Mouse (Mus musculus): ENCODE results near the gene Prtn3. TPM values are rescaled to one million over a fixed set of nuclear protein-coding genes. Genes with fewer than 3 reads are reported as not detected.
A peak's percentile ranks its signal among the peaks of the same experiment; 100 is the strongest.

Gene Prtn3
- polyA plus RNA-seq, 1 experiment from 2014 or later = 9.5 TPM

DNA sequence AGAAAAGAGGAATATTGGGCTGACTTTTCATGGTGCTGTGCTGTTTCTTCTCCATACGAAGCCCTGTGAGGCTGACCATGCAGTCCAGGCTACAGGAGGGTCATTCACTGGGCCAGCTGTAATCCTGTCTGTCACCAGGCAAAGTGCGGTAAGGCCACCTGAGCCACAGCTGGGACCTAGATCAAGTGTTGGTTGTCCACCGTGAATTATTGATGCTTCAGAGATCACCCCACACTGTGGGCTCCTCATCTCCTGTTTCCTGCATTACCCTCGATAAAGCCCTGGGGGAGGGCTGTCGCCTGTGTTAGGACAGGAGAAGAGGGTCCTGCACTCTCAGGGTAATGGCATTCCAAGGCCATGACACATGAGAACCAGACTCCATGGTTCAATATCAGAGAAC is 27.7 kb upstream of the Prtn3 start:
- H3K4me1 ChIP-seq = peaks cover 14% of the 10 kb centered on the region
- H3K9me3 ChIP-seq (replicated peaks) = no peaks in the 10 kb centered on the region
- no peak overlapping the region for H3K4me2 ChIP-seq
- H3K27me3 ChIP-seq (replicated peaks) = no peaks in the 10 kb centered on the region
- no peak overlapping the region for H3K4me3 ChIP-seq (replicated peaks)
- WGBS = 62% methylated on average over 5 of the region's 5 CpGs
- no peaks in the 10 kb centered on the region for H3K36me3 ChIP-seq
- H3K27ac ChIP-seq (replicated peaks) = no peak overlapping the region
- ATAC-seq (ENCODE audit: low FRiP score) = no peak
- H3K9ac ChIP-seq (replicated peaks) = no peak overlapping the region

DNA sequence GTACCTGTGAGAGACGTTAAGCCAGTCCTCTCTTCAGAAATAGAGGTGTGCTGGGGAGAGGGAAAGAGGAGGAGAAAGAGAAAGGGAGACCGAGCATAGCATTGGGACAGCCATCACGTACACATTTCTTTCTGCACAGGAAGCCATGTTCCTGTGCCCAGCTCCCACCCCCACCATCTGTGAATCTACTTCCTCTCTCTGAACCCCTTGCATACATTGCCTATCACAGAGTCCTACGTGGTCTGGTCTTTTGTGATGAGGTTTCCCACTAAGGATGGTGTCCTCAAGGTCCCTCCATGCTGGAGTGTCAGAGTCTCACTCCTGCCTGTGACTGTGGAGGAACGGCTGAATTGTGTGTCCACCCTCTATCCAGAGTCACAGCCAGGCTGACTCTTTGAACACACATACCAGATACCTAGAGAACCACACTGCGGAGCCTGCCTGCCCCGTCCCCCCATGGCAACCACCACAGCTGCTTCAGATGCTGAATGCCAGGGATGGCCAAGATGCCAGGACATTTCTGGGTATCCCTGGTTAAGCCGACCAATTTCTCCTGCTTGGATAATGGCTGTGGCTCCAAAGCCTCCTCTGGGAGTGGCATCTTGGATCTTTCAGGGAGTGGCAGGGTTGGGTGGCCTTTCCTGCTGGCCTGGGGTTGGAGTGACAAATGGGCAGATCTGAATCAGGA is 24.2 kb upstream of the Prtn3 start:
- no peak overlapping the region for H3K4me3 ChIP-seq (replicated peaks)
- no peak for ATAC-seq (ENCODE audit: low FRiP score)
- H3K9ac ChIP-seq (replicated peaks) = no peak overlapping the region
- no peak overlapping the region for H3K27ac ChIP-seq (replicated peaks)
- no peaks in the 10 kb centered on the region for H3K9me3 ChIP-seq (replicated peaks)
- no peaks in the 10 kb centered on the region for H3K36me3 ChIP-seq
- H3K27me3 ChIP-seq (replicated peaks) = no peaks in the 10 kb centered on the region
- 85% methylated on average over 8 of the region's 8 CpGs for WGBS
- no peak overlapping the region for H3K4me2 ChIP-seq
- H3K4me1 ChIP-seq = peaks cover 28% of the 10 kb centered on the region

DNA sequence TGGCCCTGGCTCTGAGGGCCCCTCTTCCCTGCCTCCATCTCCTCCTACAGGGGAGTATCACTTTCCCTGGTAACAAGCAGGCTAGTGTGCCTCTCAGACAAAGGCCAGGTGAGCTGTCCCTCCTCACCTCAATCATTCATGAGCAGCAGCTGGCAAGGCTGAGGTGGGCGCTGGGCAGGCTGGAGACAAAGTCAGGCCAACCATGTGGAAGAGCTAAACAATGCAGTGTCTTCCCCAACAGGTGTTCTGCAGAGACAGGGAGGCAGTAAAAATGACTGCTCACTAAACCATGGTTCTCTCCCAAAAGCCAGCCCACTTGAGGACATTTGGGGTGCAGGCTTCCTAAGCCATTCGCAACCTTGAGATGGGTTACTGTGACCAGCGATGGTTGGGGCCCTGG is 22.6 kb upstream of the Prtn3 start:
- Histone ChIP-seq H3K4me3 (replicated peaks) (no peak overlapping the region), H3K27ac (replicated peaks) (peak overlapping the region; percentile 99), H3K9me3 (replicated peaks) (no peaks in the 10 kb centered on the region), H3K36me3 (no peaks in the 10 kb centered on the region), H3K4me1 (peaks cover 41% of the 10 kb centered on the region), H3K27me3 (replicated peaks) (no peaks in the 10 kb centered on the region), H3K4me2 (peak overlapping the region; percentile 81; the same call in 1 of the 2 replicates), H3K9ac (replicated peaks) (no peak overlapping the region)
- WGBS = 73% methylated on average over 3 of the region's 3 CpGs
- no peak for ATAC-seq (ENCODE audit: low FRiP score)

DNA sequence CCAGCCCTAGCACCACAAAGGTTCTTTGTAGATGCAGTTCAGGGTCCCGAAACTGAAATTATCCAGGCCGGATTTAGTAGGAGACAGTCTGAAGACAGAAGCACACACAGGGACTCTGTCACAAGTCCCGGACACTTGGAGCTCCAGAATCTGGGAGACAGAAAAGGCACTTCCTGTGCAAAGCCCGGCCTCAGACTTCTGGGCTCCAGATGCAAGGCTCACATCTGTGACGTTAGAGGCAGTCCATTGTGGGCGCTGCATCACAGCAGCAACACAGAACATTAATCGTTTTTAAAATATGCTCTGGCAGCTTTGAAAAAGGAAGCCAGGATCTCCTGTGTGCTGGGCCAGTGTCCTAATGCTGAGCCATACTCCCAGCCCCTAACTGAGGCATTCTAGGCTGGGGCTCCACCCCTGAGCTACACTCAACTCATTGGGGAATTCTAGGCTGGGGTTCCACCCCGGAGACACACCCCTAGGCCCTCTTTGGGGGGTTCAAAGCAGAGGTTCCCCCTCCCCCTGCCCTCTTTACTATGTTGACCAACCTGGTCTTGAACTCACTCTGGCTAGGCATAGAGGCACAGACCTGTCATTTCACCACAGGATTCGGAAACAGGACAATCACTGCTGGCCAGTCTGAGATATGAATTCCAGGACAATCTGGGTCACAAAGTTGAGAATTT is 22.0 kb upstream of the Prtn3 start:
- WGBS = 51% methylated on average over 9 of the region's 9 CpGs
- Histone ChIP-seq H3K4me3 (replicated peaks) (0 out of 2 replicates have a peak overlapping the region, but pooled peaks have one; percentile 9), H3K9ac (replicated peaks) (peak overlapping the region; percentile 70; the same call in 1 of the 2 replicates), H3K36me3 (peaks cover 3% of the 10 kb centered on the region), H3K27ac (replicated peaks) (peak overlapping the region; percentile 99), H3K27me3 (replicated peaks) (no peaks in the 10 kb centered on the region), H3K9me3 (replicated peaks) (no peaks in the 10 kb centered on the region), H3K4me1 (peaks cover 47% of the 10 kb centered on the region), H3K4me2 (peak overlapping the region; percentile 81)
- ATAC-seq (ENCODE audit: low FRiP score) = no peak

DNA sequence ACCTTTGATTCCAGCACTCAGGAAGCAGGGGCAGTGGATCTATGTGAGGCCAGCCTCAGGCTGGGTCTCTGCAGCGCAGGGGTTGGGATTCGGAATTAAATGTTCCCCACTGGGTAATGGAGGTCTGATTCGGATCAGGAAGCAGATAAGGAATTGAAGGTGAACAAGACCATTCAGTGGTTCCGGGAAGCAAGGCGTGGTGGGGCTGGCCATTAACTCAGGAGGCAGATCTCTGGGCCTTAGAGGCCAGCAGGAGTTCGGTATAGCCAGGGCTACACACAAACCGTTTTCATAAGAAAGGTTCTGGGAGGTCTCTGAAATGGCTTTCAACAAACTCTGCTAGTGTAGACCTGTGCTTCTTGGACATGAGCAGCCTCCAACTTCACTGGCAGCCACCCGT is 21.4 kb upstream of the Prtn3 start:
- Histone ChIP-seq H3K27ac (replicated peaks) (peak overlapping the region; percentile 99), H3K36me3 (peaks cover 7% of the 10 kb centered on the region), H3K4me3 (replicated peaks) (peak overlapping the region; percentile 92), H3K9me3 (replicated peaks) (no peaks in the 10 kb centered on the region), H3K9ac (replicated peaks) (peak overlapping the region; percentile 70), H3K27me3 (replicated peaks) (no peaks in the 10 kb centered on the region), H3K4me1 (peaks cover 53% of the 10 kb centered on the region), H3K4me2 (peak overlapping the region; percentile 81)
- 15% methylated on average over 8 of the region's 8 CpGs for WGBS
- ATAC-seq (ENCODE audit: low FRiP score) = no peak

DNA sequence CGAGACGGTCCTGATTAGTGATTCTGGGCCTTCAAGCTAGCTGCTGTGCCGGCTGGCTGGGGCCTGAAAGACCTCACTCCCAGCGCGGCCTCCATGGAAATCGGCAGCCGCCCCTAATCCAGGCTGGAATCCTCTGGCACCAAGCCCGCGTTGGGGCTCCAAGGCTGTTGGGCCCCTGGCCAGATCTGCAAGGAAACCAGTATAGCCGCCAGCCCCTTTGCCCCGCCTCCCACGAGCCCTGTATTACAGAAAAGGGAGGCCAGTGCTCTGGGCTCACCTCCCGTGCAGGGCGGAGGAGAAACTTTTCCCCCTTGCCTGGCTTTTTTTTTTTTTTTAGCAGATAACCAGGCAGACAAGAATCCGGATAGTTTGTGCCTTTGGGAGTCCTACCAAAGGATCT is 20.9 kb upstream of the Prtn3 start:
- peak overlapping the region; percentile 70 for H3K9ac ChIP-seq (replicated peaks)
- H3K9me3 ChIP-seq (replicated peaks) = no peaks in the 10 kb centered on the region
- peak overlapping the region; percentile 99 for H3K27ac ChIP-seq (replicated peaks)
- peaks cover 58% of the 10 kb centered on the region for H3K4me1 ChIP-seq
- H3K27me3 ChIP-seq (replicated peaks) = no peaks in the 10 kb centered on the region
- no peak for ATAC-seq (ENCODE audit: low FRiP score)
- H3K36me3 ChIP-seq = peaks cover 7% of the 10 kb centered on the region
- H3K4me2 ChIP-seq = peak overlapping the region; percentile 81
- peak overlapping the region; percentile 92 for H3K4me3 ChIP-seq (replicated peaks)
- 1% methylated on average over 15 of the region's 15 CpGs for WGBS

DNA sequence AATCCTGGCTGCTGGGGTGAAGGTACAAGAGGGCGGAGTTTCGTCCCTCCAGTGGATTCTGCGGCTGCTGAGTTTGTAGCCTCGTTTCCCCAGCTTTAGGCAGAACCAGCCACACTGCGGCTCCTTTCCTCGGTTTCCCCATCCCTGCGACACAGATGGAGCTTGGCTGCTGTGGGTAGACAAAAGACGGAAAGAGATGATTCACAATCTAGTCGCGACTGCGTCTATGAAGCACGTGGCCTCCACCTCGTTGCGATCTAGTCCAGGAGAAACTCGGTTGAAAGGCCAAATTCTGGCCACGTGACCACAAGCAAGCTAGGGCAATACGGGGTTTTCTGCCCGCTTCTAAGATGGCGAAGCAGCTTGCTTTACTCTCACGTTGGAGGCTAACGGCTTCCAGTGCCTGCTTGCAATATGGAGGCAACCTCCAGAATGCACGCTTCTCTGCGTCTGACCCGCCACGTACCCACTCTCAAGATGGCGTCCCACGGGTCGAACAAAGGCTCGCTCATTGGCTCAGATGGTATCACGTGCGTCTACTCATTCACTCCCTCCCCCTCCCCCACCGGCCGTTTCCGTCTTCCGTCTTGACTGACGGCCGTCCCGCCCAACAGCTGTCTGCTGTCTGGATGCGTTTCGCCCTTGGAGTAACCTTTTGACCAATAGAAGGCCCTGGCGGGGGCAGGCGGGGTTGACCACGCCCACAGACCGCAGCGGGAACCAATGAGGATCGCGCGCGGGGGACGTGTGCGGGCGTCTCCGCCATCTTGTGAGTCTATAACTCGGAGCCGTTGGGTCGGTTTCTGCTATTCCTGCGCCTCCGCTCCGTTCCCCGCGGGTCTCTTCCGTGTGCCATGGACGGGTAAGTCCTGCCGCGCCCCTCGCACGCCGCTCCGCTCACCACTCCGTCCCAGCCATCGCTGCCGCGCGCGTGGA is 20.1 kb upstream of the Prtn3 start, which contains the start of gene Ptbp1:
Gene Ptbp1, plus strand, starts transcription at position 568 of the 936 bp plus-strand sequence.
- Histone ChIP-seq H3K4me1 (peaks cover 65% of the 10 kb centered on the region), H3K36me3 (peaks cover 13% of the 10 kb centered on the region), H3K27me3 (replicated peaks) (no peaks in the 10 kb centered on the region), H3K4me2 (peak within 1 kb of the TSS; percentile 92), H3K9me3 (replicated peaks) (no peaks in the 10 kb centered on the region), H3K4me3 (replicated peaks) (peak within 1 kb of the TSS; percentile 92), H3K27ac (replicated peaks) (peak within 1 kb of the TSS; percentile 100), H3K9ac (replicated peaks) (peak within 1 kb of the TSS; percentile 99)
- under 1% methylated on average over 75 of the region's 75 CpGs for WGBS
- ATAC-seq (ENCODE audit: low FRiP score) = peak; percentile 94

DNA sequence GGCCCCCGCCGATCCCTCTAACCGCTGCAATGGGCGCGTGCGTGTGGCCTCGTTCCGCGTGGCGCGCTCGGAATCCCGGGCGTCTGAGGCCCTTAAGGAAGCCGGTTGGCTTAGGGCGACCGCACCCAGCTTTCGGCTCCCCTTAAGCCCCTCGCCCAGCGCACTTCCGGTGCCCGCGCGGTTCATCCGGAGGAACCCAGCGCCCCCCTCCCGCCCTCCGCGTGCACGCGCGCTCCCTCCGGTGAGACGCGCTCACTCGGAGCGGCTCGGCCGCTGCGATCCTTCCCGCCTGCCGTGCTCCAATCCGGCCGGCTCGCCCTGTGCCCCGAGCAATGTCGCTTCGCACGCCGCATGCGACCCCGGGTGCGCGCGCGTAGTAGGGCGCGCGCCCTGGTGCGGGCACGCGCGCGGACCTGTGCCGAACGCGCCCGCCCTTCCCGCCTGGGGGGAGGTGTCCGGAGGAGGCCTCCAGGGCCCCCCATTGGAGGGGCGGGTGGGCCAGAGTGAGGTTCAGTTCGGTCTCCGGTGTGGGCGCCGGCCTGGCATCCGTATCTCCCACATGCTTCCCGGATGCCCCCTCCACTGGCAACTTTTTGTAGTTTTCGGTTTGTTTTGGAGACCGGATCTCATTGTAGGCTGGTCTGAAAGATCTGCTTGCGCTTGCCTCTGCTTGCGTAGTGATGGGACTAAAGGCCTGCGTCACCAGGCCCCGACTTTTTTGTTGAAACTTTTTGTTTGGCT is 19.3 kb upstream of the Prtn3 start:
- peaks cover 72% of the 10 kb centered on the region for H3K4me1 ChIP-seq
- ATAC-seq (ENCODE audit: low FRiP score) = peak; percentile 45
- peaks cover 21% of the 10 kb centered on the region for H3K36me3 ChIP-seq
- peak overlapping the region; percentile 99 for H3K9ac ChIP-seq (replicated peaks)
- no peaks in the 10 kb centered on the region for H3K9me3 ChIP-seq (replicated peaks)
- H3K4me2 ChIP-seq = peak overlapping the region; percentile 92
- WGBS = 0% methylated on average over 83 of the region's 83 CpGs
- peak overlapping the region; percentile 92 for H3K4me3 ChIP-seq (replicated peaks)
- no peaks in the 10 kb centered on the region for H3K27me3 ChIP-seq (replicated peaks)
- peak overlapping the region; percentile 100 for H3K27ac ChIP-seq (replicated peaks)

DNA sequence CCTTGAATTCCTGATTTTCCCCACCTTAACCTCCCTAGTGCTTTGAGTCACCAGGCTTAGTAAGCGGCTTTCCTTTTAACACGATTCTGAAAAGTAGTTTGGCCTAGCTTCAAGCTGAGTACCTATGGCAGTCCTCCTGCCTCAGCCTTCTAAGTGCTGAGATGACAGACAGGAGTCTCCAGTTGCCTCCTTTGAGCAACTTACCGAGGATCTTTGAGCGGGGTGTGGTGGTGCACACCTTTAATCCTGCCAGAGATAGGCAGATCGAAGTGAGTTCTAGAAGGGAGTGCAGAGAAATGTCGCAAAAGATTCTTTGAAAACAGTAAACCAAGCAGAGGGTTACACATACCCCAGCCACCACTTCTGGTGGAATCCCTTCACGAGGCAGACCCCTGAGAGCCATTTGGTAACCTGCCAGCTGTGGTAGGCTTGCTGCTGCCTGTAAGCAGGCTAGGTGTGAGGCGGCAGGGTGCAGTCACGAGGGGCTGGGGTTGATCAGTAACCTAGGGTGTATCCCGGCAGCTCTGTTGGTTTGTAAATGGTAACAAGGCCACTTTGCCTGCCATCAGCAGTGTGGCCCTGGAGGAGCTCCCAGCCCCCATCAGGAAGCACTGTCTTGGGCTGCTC is 18.6 kb upstream of the Prtn3 start:
- H3K9me3 ChIP-seq (replicated peaks) = no peaks in the 10 kb centered on the region
- peak overlapping the region; percentile 92 for H3K4me2 ChIP-seq
- peaks cover 28% of the 10 kb centered on the region for H3K36me3 ChIP-seq
- peak overlapping the region; percentile 100 for H3K27ac ChIP-seq (replicated peaks)
- ATAC-seq (ENCODE audit: low FRiP score) = no peak
- peak overlapping the region; percentile 92 for H3K4me3 ChIP-seq (replicated peaks)
- H3K27me3 ChIP-seq (replicated peaks) = no peaks in the 10 kb centered on the region
- H3K9ac ChIP-seq (replicated peaks) = peak overlapping the region; percentile 99
- 2% methylated on average over 10 of the region's 10 CpGs for WGBS
- peaks cover 77% of the 10 kb centered on the region for H3K4me1 ChIP-seq

DNA sequence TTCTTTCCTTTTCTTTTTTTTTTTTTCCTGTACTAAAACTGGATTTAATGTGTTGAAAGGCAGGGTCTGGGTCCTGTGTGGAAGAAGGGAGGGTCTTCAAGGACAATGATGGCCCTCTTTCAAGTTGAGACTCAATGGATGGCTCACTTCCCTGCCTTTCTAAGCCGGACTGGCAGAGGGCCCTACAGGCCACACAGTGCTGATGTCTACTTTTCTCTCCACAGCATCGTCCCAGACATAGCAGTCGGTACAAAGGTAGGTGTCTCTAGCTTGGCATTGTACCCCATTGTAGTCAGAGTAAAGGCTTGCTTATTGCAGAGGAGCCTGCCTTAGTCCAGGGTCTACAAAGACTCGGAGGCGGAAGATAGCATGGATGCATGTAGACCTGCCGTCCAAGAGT is 18.0 kb upstream of the Prtn3 start:
- Histone ChIP-seq H3K9me3 (replicated peaks) (no peaks in the 10 kb centered on the region), H3K4me2 (peak overlapping the region; percentile 92), H3K36me3 (peaks cover 34% of the 10 kb centered on the region), H3K27ac (replicated peaks) (peak overlapping the region; percentile 100), H3K4me3 (replicated peaks) (peak overlapping the region; percentile 92), H3K27me3 (replicated peaks) (no peaks in the 10 kb centered on the region), H3K4me1 (peaks cover 74% of the 10 kb centered on the region), H3K9ac (replicated peaks) (peak overlapping the region; percentile 99)
- no peak for ATAC-seq (ENCODE audit: low FRiP score)
- WGBS = 48% methylated on average over 6 of the region's 6 CpGs
